Mouse (Mus musculus) hindbrain, postnatal 0 days (tissue): ENCODE results near the gene Arhgap45. TPM values are rescaled to one million over a fixed set of nuclear protein-coding genes. Genes with fewer than 3 reads are reported as not detected.
A peak's percentile ranks its signal among the peaks of the same experiment; 100 is the strongest.

Experiments
- ATAC-seq: fragments of 200-750 bp; cut with Nextera tagmentation; 2 replicates; pipeline ENCODE4 v1.8.0; 2017; ENCODE audit warnings: mild to moderate bottlenecking, moderate TSS enrichment, moderate library complexity
- DNase-seq: peaks from one replicate; pipeline ENCODE4 v3.0.0-alpha.2; 2015; ENCODE audit warnings: low spot score
- H3K27ac ChIP-seq: fragments of 300-500 bp; sonication (generic); 2 replicates; pipeline ENCODE4 v1.5.1; 2014; ENCODE audit warnings: mild to moderate bottlenecking
- H3K27me3 ChIP-seq: fragments of 300-500 bp; sonication (generic); 2 replicates; pipeline ENCODE4 v1.6.1; 2014; ENCODE audit warnings: low read length, mixed read lengths; ENCODE audit not compliant: insufficient read depth
- H3K36me3 ChIP-seq: fragments of 300-500 bp; sonication (generic); 2 replicates; pipeline ENCODE4 v1.6.1; 2014; ENCODE audit warnings: low read length, mixed read lengths; ENCODE audit not compliant: insufficient read depth
- H3K4me1 ChIP-seq: fragments of 300-500 bp; sonication (generic); 2 replicates; pipeline ENCODE4 v1.6.1; 2014; ENCODE audit warnings: antibody characterized with exemption, low read length, mixed read lengths; ENCODE audit not compliant: insufficient read depth
- H3K4me2 ChIP-seq: fragments of 300-500 bp; sonication (generic); 2 replicates; pipeline ENCODE4 v1.6.1; 2014; ENCODE audit warnings: low read depth, mild to moderate bottlenecking, low read length, moderate library complexity, mixed read lengths
- H3K4me3 ChIP-seq: fragments of 300-500 bp; sonication (generic); 2 replicates; pipeline ENCODE4 v1.5.1; 2014; ENCODE audit warnings: low read length
- H3K9ac ChIP-seq: fragments of 300-500 bp; sonication (generic); replicated peaks from 2 replicates; pipeline ENCODE4 v1.6.1; 2014; ENCODE audit warnings: mild to moderate bottlenecking, low read length, moderate library complexity, mixed read lengths
- H3K9me3 ChIP-seq: fragments of 300-500 bp; sonication (generic); 2 replicates; pipeline ENCODE4 v1.6.1; 2016; ENCODE audit warnings: low read length, mixed read lengths
- CTCF ChIP-seq: IDR thresholded peaks from 2 replicates; pipeline ENCODE4 v1.5.1; 2016; ENCODE audit warnings: antibody characterized with exemption, control low read depth, low read depth
- WGBS: fragments of 180-500 bp; shearing (Covaris S2); extraction: QIAGEN DNeasy Blood & Tissue Kit; methylation state at CpG from one replicate; pipeline ENCODE4 v1.1.7; 2014; 5-methylcytosine and 5-hydroxymethylcytosine counted together
- polyA plus RNA-seq: library from polyadenylated mRNA; unstranded; fragments of >200 nt; fragmentation: Nextera tagmentation; extraction: Ambion mirVana; gene quantifications from 2 replicates; pipeline ENCODE4 v1.2.1, GENCODE M21; 2015
- total RNA-seq: library from RNA; depleted of rRNA; stranded (reverse); fragments of >200 nt; gene quantifications from 2 replicates; pipeline ENCODE4 v1.2.3, GENCODE M21; 2014

Gene Arhgap45
- total and polyA plus RNA-seq, 2 experiments from 2014 or later: 1.7 to 3.3 TPM

- WGBS: 8% methylated on average over 20 of the region's 20 CpGs
- Histone ChIP-seq H3K4me3 (no peak overlapping the region), H3K27me3 (peaks cover 6% of the 10 kb centered on the region), H3K4me2 (no peak overlapping the region), H3K36me3 (no peaks in the 10 kb centered on the region), H3K9me3 (no peaks in the 10 kb centered on the region), H3K27ac (no peak overlapping the region), H3K9ac (no peak overlapping the region), H3K4me1 (no peaks in the 10 kb centered on the region)
- DNase-seq (no peak), ATAC-seq (peak; percentile 18; the same call in 1 of the 2 replicates)
- no peak for TF ChIP-seq CTCF
Measured at GRCm38 (mm10) chr10:80019471-80020131, 3.1 kb downstream of the Arhgap45 start.

- ATAC-seq (no peak), DNase-seq (no peak)
- H3K27me3 ChIP-seq: peaks cover 4% of the 10 kb centered on the region; the same call in 1 of the 2 replicates
- 26% methylated on average over 11 of the region's 11 CpGs for WGBS
- no peaks in the 10 kb centered on the region for H3K9me3 ChIP-seq
- H3K4me1 ChIP-seq: no peaks in the 10 kb centered on the region
- H3K27ac ChIP-seq: no peak overlapping the region
- no peaks in the 10 kb centered on the region for H3K36me3 ChIP-seq
- H3K4me2 ChIP-seq: no peak overlapping the region
- no peak overlapping the region for H3K4me3 ChIP-seq
- no peak for TF ChIP-seq CTCF
- H3K9ac ChIP-seq: no peak overlapping the region
Measured at GRCm38 (mm10) chr10:80020191-80020590, 3.7 kb downstream of the Arhgap45 start.

GRCm38 (mm10) chr10:80020603-80021319, 4.3 kb downstream of the Arhgap45 start:
- H3K4me2 ChIP-seq: no peak overlapping the region
- no peak overlapping the region for H3K9ac ChIP-seq
- no peak for TF ChIP-seq CTCF
- peaks cover 4% of the 10 kb centered on the region; the same call in 1 of the 2 replicates for H3K27me3 ChIP-seq
- H3K27ac ChIP-seq: no peak overlapping the region
- DNase-seq (no peak), ATAC-seq (no peak)
- H3K4me1 ChIP-seq: no peaks in the 10 kb centered on the region
- 88% methylated on average over 18 of the region's 18 CpGs for WGBS
- no peak overlapping the region for H3K4me3 ChIP-seq
- no peaks in the 10 kb centered on the region for H3K9me3 ChIP-seq
- no peaks in the 10 kb centered on the region for H3K36me3 ChIP-seq

- no peak for ATAC-seq
- Histone ChIP-seq H3K4me2 (no peak overlapping the region), H3K9ac (no peak overlapping the region), H3K36me3 (no peaks in the 10 kb centered on the region), H3K27ac (no peak overlapping the region), H3K9me3 (no peaks in the 10 kb centered on the region), H3K4me1 (no peaks in the 10 kb centered on the region), H3K4me3 (no peak overlapping the region), H3K27me3 (peaks cover 4% of the 10 kb centered on the region; the same call in 1 of the 2 replicates)
- DNase-seq: no peak
- no peak for TF ChIP-seq CTCF
- WGBS: 89% methylated on average over 13 of the region's 13 CpGs
Measured at GRCm38 (mm10) chr10:80021320-80021641, 4.8 kb downstream of the Arhgap45 start.

- no peak overlapping the region for H3K27ac ChIP-seq
- no peak for ATAC-seq
- H3K36me3 ChIP-seq: no peaks in the 10 kb centered on the region
- H3K9ac ChIP-seq: no peak overlapping the region
- H3K4me2 ChIP-seq: no peak overlapping the region
- no peak for DNase-seq
- H3K4me3 ChIP-seq: no peak overlapping the region
- 87% methylated on average over 12 of the region's 12 CpGs for WGBS
- peaks cover 4% of the 10 kb centered on the region; the same call in 1 of the 2 replicates for H3K27me3 ChIP-seq
- H3K4me1 ChIP-seq: no peaks in the 10 kb centered on the region
- TF ChIP-seq CTCF: no peak
- H3K9me3 ChIP-seq: no peaks in the 10 kb centered on the region
Measured at GRCm38 (mm10) chr10:80022164-80022563, 5.7 kb downstream of the Arhgap45 start.

- DNase-seq: no peak
- WGBS: 90% methylated on average over 8 of the region's 8 CpGs
- no peaks in the 10 kb centered on the region for H3K9me3 ChIP-seq
- no peaks in the 10 kb centered on the region for H3K36me3 ChIP-seq
- TF ChIP-seq CTCF: no peak
- H3K4me1 ChIP-seq: no peaks in the 10 kb centered on the region
- H3K4me2 ChIP-seq: no peak overlapping the region
- no peak overlapping the region for H3K27ac ChIP-seq
- no peak for ATAC-seq
- no peak overlapping the region for H3K4me3 ChIP-seq
- peaks cover 4% of the 10 kb centered on the region; the same call in 1 of the 2 replicates for H3K27me3 ChIP-seq
- H3K9ac ChIP-seq: no peak overlapping the region
Measured at GRCm38 (mm10) chr10:80022806-80023205, 6.4 kb downstream of the Arhgap45 start.

- no peak for TF ChIP-seq CTCF
- Histone ChIP-seq H3K4me1 (no peaks in the 10 kb centered on the region), H3K27ac (no peak overlapping the region), H3K9me3 (no peaks in the 10 kb centered on the region), H3K4me2 (no peak overlapping the region), H3K9ac (no peak overlapping the region), H3K36me3 (no peaks in the 10 kb centered on the region), H3K4me3 (no peak overlapping the region), H3K27me3 (peaks cover under 1% of the 10 kb centered on the region; the same call in 1 of the 2 replicates)
- no peak for ATAC-seq
- no peak for DNase-seq
- WGBS: 72% methylated on average over 5 of the region's 5 CpGs
Measured at GRCm38 (mm10) chr10:80023758-80024157, 7.3 kb downstream of the Arhgap45 start.
